Mouse (Mus musculus): ENCODE measurements at regions not wholly inside any gene's neighbourhood (a gene's known extent, or its start where the extent isn't known, plus 50 kb on each side); places are given as distances from the start of the nearest gene placed in this dataset.

DNA sequence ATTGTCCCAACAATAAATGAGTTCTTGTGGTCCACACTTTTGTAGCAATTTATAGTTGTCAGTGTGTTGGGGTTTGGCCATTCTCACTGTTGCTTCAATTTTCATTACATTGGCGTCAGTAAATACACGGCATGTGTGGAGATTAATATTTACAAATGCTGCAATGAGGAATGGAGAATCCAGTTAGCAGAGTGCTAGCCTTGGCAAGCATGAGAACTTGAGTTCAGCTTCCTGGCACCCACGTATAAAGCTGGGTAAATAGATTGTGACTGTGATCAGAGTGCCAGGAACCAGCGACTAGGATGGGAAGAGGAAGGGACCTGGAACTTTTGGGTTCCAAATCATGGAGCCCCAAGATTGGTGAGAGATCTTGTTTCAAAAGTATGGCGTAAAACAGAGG is 177.1 kb downstream of the Dusp6 start:
- Histone ChIP-seq H3K79me2 (ENCODE audit: control insufficient read depth, insufficient read depth, low read length, poor library complexity) (no peaks in the 10 kb centered on the region), H3K27ac (ENCODE audit: control insufficient read depth, low read depth, low read length) (no peak overlapping the region)
- TF ChIP-seq ZC3H11A (IDR thresholded peaks at IDR 0.05; ENCODE audit: low read depth, low read length) = no peak
- TF ChIP-seq MXI1 (IDR thresholded peaks at IDR 0.05; ENCODE audit: low read depth, low read length) = no peak
- no peak for TF ChIP-seq RCOR1 (IDR thresholded peaks at IDR 0.05; ENCODE audit: low read depth, low read length)
- no peak for TF ChIP-seq MEF2A (IDR thresholded peaks at IDR 0.05; ENCODE audit: extremely low read depth, insufficient replicate concordance, low read depth, low read length, poor library complexity, severe bottlenecking)
- TF ChIP-seq SMC3 (IDR thresholded peaks at IDR 0.05; ENCODE audit: low read depth, low read length) = no peak

DNA sequence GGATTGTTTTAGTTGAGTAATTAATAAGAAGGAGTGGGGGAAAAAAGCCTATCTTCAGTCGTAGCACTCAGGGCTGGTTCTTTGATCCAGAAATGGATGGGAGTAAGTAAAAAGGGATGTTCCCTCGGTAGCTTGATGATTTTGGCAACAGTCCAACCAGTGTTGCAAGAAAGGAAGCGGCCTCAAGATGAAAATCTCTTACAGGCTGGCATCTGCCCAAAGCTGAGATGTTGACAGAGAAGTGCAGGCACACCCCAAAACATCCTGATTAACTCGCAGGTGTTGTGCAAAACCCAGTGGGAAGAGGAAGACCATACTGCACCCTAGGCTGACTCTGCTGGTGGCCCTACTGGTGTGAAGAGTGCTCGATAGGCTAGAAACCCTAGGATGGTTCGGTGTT is 178.0 kb downstream of the Dusp6 start:
- Histone ChIP-seq H3K27me3 (ENCODE audit: control insufficient read depth in 1 of 2, insufficient read depth in 2 of 2, low read length in 2 of 2) (no peaks in the 10 kb centered on the region), H3K27ac (ENCODE audit: control insufficient read depth, low read depth, low read length) (no peak overlapping the region), H3K9ac (ENCODE audit: control insufficient read depth, low read depth, low read length, poor library complexity, severe bottlenecking) (no peak overlapping the region), H3K4me1 (ENCODE audit: control insufficient read depth in 1 of 2, insufficient read depth in 2 of 2, low read length in 2 of 2) (peaks cover 0 to 5% of the 10 kb centered on the region in 2 experiments; a peak in 1 of 4 replicates), H3K9me3 (replicated peaks; ENCODE audit: insufficient read depth, low read length) (no peaks in the 10 kb centered on the region), H3K4me3 (ENCODE audit: control insufficient read depth in 1 of 2, insufficient read depth in 1 of 2, low read depth in 2 of 2, low read length in 2 of 2) (no peak overlapping the region), H3K79me2 (ENCODE audit: control insufficient read depth, insufficient read depth, low read length, poor library complexity) (no peaks in the 10 kb centered on the region), H3K36me3 (ENCODE audit: control insufficient read depth in 1 of 2, insufficient read depth in 2 of 2, low read length in 2 of 2) (peaks cover 0 to 3% of the 10 kb centered on the region in 2 experiments; a peak in 1 of 4 replicates)
- peak; percentile 86 for DNase-seq (ENCODE audit: low read depth, low spot score)
- no peak for TF ChIP-seq POLR2AphosphoS5 (IDR thresholded peaks at IDR 0.05; ENCODE audit: borderline replicate concordance, low read depth, low read length)
- no peak for TF ChIP-seq E2F4 (IDR thresholded peaks at IDR 0.05; ENCODE audit: borderline replicate concordance, low read depth, low read length)
- peak; percentile 59 for TF ChIP-seq TCF12 (IDR thresholded peaks at IDR 0.05; ENCODE audit: low read depth, low read length)
- TF ChIP-seq USF2 (IDR thresholded peaks at IDR 0.05; ENCODE audit: borderline replicate concordance in 1 of 2, insufficient read depth in 1 of 2, low read depth in 1 of 2, low read length in 2 of 2) = no peak
- TF ChIP-seq KAT2A (conservative IDR thresholded peaks at IDR 0.05; ENCODE audit: low read depth, low read length) = no peak
- no peak for TF ChIP-seq MAX (IDR thresholded peaks at IDR 0.05; ENCODE audit: low read length)
- no peak for TF ChIP-seq TAL1 (IDR thresholded peaks at IDR 0.05; ENCODE audit: low read length)
- no peak for TF ChIP-seq MAFK (IDR thresholded peaks at IDR 0.05; ENCODE audit: borderline replicate concordance, low read depth, low read length)
- TF ChIP-seq CHD1 (IDR thresholded peaks at IDR 0.05; ENCODE audit: low read depth, low read length) = no peak
- TF ChIP-seq ZKSCAN1 (IDR thresholded peaks at IDR 0.05; ENCODE audit: low read depth, low read length) = no peak
- peak; percentile 31; the same call in 1 of the 2 replicates for TF ChIP-seq GATA1 (IDR thresholded peaks at IDR 0.05; ENCODE audit: low read depth, low read length)
- TF ChIP-seq RAD21 (IDR thresholded peaks at IDR 0.05; ENCODE audit: low read depth, low read length) = no peak
- no peak for TF ChIP-seq MYB (IDR thresholded peaks at IDR 0.05; ENCODE audit: low read depth, low read length)
- no peak for TF ChIP-seq UBTF (IDR thresholded peaks at IDR 0.05; ENCODE audit: borderline replicate concordance, insufficient read depth, low read depth, low read length)
- TF ChIP-seq EP300 (IDR thresholded peaks at IDR 0.05; ENCODE audit: low read depth in 1 of 2, low read length in 2 of 2) = peak; percentile 66 to 77
- TF ChIP-seq MEF2A (IDR thresholded peaks at IDR 0.05; ENCODE audit: extremely low read depth, insufficient replicate concordance, low read depth, low read length, poor library complexity, severe bottlenecking) = no peak
- no peak for TF ChIP-seq CHD2 (IDR thresholded peaks at IDR 0.05; ENCODE audit: low read length)
- no peak for TF ChIP-seq ZC3H11A (IDR thresholded peaks at IDR 0.05; ENCODE audit: low read depth, low read length)
- 0 out of 2 replicates have a peak, but pooled peaks have one; percentile 23 for TF ChIP-seq MYC (IDR thresholded peaks at IDR 0.05; ENCODE audit: low read depth, low read length)
- TF ChIP-seq POLR2A (IDR thresholded peaks at IDR 0.05; ENCODE audit: control insufficient read depth in 1 of 2, insufficient read depth in 1 of 2, low read depth in 1 of 2, low read length in 2 of 2, poor library complexity in 1 of 2) = no peak
- TF ChIP-seq NRF1 (IDR thresholded peaks at IDR 0.05; ENCODE audit: insufficient read depth, low read depth, low read length, poor library complexity, severe bottlenecking) = no peak
- no peak for TF ChIP-seq MXI1 (IDR thresholded peaks at IDR 0.05; ENCODE audit: low read depth, low read length)
- TF ChIP-seq MAZ (IDR thresholded peaks at IDR 0.05; ENCODE audit: low read depth, low read length) = no peak
- no peak for TF ChIP-seq CTCF (IDR thresholded peaks at IDR 0.05 in 2 of 3, conservative IDR thresholded peaks at IDR 0.05 in 1 of 3; ENCODE audit: control insufficient read depth in 1 of 3, insufficient read depth in 1 of 3, low read depth in 2 of 3, low read length in 3 of 3, poor library complexity in 1 of 3, severe bottlenecking in 1 of 3)
- TF ChIP-seq ELF1 (IDR thresholded peaks at IDR 0.05; ENCODE audit: low read depth, low read length) = no peak
- peak; percentile 82 for TF ChIP-seq RCOR1 (IDR thresholded peaks at IDR 0.05; ENCODE audit: low read depth, low read length)
- TF ChIP-seq ZNF384 (IDR thresholded peaks at IDR 0.05; ENCODE audit: low read depth, low read length) = no peak
- TF ChIP-seq BHLHE40 (IDR thresholded peaks at IDR 0.05; ENCODE audit: borderline replicate concordance, low read depth, low read length) = 0 out of 2 replicates have a peak, but pooled peaks have one; percentile 31
- no peak for TF ChIP-seq JUND (IDR thresholded peaks at IDR 0.05; ENCODE audit: low read depth, low read length)
- no peak for TF ChIP-seq SMC3 (IDR thresholded peaks at IDR 0.05; ENCODE audit: low read depth, low read length)

More for the DNA sequence above, 177.1 kb downstream of the Dusp6 start:
- no peak overlapping the region for H3K4me3 ChIP-seq (ENCODE audit: control insufficient read depth in 1 of 2, insufficient read depth in 1 of 2, low read depth in 2 of 2, low read length in 2 of 2)
- H3K4me1 ChIP-seq (ENCODE audit: control insufficient read depth in 1 of 2, insufficient read depth in 2 of 2, low read length in 2 of 2) = peaks cover 0 to 5% of the 10 kb centered on the region in 2 experiments; a peak in 1 of 4 replicates
- no peak for DNase-seq (ENCODE audit: low read depth, low spot score)
- peaks cover 0 to 3% of the 10 kb centered on the region in 2 experiments; a peak in 1 of 4 replicates for H3K36me3 ChIP-seq (ENCODE audit: control insufficient read depth in 1 of 2, insufficient read depth in 2 of 2, low read length in 2 of 2)
- H3K27me3 ChIP-seq (ENCODE audit: control insufficient read depth in 1 of 2, insufficient read depth in 2 of 2, low read length in 2 of 2) = no peaks in the 10 kb centered on the region
- H3K9me3 ChIP-seq (replicated peaks; ENCODE audit: insufficient read depth, low read length) = no peaks in the 10 kb centered on the region
- H3K9ac ChIP-seq (ENCODE audit: control insufficient read depth, low read depth, low read length, poor library complexity, severe bottlenecking) = no peak overlapping the region

All from MEL (cell line).